Mouse (Mus musculus): ENCODE data around the gene B3gat1.

DNA sequence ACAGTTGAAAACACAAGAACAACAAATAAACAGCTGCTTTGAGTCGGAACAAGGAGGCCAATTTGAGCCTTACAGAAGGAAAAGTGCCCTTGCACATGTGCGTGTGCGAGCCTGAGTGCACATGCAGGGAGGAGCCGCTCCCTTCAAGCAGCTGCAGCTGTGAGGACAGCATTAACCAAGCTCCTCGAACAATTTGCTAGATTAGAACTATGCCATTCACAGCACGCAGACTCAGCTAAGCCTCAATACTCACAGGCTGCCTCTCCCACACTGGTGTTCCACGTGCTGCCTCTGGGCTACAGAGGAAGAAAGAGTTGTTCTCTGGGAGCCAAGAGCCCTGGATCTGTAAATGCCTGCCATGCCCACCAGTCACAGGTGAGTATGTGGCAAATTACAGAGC, 11.8 kb upstream of the B3gat1 start:
- TF ChIP-seq CTCF (IDR thresholded peaks at IDR 0.05; ENCODE audit: low read depth, low read length) (no peak), POLR2A (IDR thresholded peaks at IDR 0.05; ENCODE audit: extremely low read depth, insufficient read depth, low read length) (no peak)
